Mouse (Mus musculus) cerebellum, adult 9-11 months (tissue): ENCODE data around the gene Rsph14.
A peak's percentile ranks its signal among the peaks of the same experiment; 100 is the strongest.
"Not testable (repeated sequence)": the region's sequence is repeated elsewhere in the genome, so short reads cannot be mapped to it uniquely, and the experiment has no call there.

Source experiments
- DNase-seq: peaks from one replicate; pipeline ENCODE4 v3.0.0; 2022

Gene Rsph14

DNA sequence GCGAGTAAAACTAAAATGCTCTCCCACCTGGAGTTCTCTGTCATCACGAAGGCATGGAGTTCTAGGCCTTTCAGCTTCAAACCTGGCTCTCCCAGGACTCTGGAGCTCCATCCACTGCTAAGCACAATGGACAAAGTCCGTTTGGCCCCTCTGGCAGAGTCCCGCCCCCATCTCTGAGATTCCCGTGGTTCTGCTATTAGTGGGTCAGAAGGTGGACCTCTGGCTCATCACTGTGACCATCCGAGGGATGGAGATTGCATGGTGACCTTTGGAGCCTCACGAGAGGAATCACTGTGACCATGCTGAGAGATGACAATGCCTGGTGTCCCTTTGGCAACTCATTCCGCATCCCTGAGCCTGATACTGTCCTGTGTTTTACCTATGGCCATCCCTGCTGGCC, 20.5 kb upstream of the Rsph14 start:
- DNase-seq, result no peak

DNA sequence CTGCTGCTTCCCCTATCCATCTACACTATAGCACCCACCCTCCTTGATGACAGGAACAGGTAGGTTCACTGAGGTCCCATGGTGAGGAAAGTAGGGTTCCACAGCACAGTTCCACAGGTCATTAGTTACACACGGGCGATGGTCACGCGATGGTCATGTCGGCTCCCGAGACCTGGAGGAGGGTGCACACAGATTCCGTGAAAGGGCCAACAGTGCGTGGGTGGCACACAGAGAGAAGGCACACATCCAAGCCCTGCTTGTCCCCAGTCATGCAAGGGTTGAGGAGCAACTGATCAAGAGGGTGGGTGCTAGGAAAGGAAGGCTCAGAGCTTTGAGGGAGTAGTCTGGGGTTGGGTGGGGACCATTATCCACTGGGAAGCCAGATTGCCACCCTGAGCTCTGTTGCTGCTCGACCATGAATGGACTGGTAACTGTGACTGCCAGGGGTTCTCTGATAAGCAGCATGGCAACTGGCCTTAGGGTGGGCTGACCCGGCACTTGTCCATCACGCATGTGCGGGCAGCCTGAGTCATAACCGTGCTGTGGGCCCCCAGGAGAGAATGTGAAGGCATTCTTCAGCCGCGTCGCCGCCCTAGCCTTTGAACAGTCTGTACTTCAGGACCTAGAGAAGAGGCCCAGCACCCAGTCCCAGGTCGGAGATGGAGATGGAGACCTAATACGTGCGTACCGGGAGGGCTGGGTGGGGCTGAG, 19.1 kb upstream of the Rsph14 start:
- DNase-seq, result peak; percentile 42

DNA sequence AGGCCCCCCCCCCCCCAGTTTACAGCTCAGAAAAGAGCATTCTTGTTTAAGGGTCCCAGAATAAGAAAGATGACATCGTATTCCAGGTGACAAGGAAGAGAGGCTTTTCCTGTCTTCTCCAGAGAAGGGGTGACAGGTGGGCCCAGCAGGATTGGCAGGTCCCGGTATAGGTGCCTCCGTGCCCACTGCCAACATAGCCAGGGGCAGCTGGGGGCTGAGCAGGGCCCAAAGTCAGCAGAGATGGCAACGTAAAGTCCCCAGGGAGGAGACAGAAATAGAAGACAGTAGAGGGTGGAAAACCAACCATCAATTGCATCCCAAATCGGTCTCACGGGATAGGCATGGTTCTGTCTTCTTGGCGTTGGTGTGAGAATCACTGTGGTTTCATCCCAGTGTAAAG, 16.3 kb upstream of the Rsph14 start:
- DNase-seq, result no peak

DNA sequence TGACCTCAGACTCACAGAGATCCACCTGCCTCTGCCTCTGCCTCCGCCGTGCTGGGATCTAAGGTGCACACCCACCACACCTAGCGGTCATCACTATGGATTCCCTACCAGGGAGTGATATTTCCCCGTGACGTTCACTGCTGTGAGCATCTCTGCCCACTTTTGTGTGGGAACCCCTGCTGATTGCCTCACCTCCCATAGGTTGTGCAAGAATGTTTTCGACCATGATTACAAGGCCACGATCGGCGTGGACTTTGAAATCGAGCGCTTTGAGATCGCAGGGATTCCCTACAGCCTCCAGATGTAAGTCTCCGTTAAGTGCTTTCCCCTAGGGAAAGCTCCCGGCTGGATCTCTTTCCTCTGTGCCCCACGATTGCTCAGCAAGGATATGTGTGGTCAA, 13.4 kb upstream of the Rsph14 start:
- no peak for DNase-seq

DNA sequence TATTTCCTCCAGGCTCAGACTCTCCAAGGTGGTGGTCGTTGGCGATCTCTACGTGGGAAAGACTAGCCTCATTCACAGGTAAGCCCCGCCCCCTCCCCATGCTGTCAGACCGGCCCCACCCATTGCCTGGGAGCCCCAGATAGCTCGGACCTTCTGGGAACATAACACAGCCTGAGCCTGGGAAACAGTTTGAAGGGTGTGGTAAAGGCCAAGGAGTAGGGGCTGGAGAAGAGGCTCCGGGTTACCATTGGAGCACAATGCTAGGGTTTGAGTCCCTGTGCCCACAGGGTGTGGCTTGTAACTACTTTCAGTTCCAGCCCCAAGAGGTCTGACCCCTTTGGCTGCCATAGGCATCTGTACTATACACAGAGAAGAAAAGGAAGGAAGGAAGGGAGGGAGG, 12.1 kb upstream of the Rsph14 start:
- DNase-seq, result no peak

DNA sequence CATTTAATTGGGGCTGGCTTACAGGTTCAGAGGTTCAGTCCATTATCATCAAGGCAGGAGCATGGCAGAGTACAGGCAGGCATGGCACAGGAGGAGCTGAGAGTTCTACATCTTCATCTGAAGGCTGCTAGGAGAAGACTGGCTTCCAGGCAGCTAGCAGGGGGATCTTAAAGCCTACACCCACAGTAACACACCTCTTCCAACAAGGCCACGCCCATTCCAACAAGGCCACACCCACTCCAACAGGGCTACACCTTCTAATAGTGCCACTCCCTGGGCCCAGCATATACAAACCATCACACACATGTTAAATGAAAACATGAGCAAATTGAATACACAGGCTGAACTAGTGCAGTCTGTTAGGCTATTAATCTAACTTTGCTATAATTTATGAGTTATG, 9.7 kb upstream of the Rsph14 start:
- DNase-seq, result not testable (repeated sequence)

DNA sequence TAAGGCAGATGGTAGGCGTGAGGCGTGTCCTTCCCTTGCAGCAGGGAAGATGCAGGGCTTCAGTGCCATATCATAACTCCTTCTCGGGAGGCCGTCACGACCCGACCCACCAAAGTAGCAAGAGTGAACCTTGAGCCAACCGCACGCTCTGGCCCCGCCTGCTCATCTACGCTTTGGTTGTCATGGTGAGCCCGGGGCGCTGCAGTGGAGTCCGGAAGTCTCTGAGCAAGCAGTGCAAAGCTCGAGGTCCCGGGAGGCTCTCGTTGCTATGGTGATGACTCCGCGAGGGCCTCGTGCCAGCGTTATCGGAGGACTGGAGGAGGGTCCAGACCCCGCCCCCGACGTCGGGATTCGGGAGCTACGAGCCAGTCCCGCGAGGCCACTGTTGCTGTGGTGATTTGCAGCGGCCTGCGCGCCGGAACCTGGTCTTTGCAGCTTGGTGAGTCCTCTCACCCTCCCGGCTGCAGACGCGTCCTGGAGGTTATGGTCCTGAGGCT, 4.5 kb upstream of the Rsph14 start, which contains the start of gene Rab36:
Gene Rab36, plus strand, starts transcription at position 176 of the 497 bp plus-strand sequence.
- DNase-seq, result peak; percentile 88

DNA sequence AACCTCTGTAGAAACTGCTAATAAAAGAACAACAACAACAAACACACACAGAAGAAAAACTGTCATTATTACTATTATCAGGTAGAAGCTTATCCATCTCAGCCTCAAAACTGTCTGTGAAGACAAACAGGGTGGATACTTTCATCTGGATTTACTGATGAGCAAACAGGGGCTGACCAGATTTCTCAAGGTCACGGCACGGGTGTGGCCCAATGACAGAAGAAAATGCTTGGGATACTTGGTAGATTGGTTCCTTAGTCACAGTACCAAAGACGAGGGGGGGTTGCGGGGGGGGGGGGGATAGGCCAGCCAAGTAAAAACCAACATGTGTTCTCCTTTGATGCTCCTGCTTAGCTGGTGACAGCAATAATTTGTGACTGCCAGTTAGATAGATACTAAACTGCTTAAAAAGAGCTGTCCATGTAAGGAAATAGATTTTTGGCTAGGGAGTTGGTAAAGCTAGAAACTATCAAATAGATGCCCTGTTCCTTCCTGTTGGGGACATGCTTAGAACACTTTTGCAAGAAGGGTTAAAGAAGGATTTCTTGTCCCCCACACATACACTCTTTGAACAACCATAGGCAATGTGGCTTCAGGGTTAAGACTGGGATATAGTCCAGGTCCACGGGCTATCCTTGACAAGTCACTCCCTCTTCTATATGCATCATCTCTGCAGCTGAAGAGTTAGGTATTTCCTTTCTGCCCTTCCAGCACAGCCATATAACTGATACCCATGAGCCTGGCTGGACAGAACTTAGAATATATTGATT, 856 bp downstream of the Rsph14 start:
- DNase-seq, result no peak

DNA sequence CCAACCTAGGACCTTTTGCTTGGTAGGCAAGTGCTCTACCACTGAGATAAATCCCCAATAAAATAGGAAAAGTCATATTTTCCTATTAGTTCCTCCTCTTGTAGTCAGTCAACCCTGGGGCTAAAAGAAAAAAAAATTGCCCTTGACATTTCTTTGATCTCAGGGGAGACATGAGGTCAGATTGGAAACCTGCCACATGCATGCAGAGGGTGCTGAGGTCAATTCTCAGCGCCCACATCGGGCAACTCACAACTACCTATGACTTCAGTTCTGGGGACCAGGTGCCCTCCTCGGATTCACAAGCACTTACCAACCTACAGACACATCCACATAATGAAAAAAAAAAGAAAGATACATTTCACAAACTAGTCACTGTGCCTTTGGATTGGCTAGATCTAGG, 2.2 kb downstream of the Rsph14 start:
- DNase-seq, result no peak

DNA sequence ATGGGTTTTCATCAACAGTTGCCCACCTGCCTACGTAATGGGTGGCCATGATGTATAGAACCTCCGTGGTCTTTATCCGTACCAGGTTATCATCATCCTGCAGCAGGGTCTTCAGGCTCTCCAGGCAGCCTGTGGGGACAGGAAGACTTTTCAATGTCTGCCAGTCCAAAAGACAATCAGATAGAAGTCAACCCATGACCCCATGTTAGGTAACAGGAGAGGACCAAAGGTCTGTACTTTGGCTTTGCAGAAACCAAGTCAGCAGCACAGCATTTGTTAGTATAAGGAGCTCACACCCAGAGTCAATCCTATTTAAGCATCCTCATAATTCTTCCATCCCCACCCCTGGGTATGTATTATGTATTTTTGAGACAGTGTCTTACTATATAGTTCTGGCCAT, 2.7 kb downstream of the Rsph14 start:
- DNase-seq, result no peak

DNA sequence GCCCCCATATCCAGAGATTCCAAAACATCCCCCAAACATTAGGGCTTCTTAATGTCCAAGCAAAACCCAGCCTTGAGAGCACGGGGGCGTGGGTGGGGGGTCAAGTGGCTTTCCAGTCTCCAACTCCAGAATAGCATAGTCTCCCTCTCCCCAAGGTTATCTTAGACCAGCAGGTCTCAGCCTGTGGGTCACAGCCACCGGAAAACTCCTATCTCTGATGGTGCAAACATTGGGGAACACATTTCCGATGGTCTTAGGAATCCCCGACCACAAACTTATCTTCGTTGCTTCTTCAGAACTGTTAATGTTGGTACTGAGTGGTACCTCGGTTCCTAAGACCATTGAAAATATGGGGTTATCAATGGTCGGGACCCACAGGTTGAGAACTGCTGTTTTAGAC, 3.6 kb downstream of the Rsph14 start:
- DNase-seq, result no peak

DNA sequence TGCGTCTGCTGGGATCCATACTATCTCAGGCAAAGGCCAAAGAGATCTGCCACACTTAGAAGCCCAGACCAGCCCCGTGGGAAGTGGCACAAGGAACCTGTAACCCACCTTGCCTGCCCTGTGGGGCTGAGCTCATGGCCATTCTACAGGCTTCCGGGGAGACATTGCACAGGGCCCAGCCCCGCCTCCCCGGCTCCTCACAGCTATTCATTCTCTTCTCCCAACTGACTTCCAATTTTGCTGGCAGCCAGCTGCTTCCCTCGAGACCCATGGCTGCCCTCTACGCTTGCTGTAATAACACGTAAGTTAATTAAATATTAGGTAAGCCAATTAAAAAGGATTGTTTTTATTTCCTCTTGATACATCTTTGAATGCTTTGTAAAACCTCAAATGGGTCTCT, 5.9 kb downstream of the Rsph14 start:
- DNase-seq, result no peak

DNA sequence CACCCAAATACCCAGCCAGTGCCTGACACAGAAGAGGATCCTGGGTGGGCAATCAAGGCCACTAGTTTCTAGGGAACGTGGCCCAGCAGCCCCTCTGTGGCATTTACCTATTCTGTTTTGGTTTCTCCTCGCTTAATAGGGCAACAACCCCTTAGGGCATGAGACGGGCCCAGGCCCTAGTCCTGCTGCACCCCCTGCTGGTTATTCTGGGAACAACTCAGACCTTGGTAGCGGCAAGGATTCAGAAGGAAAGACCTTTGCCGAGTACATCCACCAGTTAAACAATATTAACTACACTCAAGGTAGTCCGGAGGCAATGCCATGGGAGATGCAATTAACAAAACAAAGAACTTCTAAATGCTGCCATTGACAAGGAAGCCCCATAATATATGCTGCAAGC, 11.2 kb downstream of the Rsph14 start:
- peak; percentile 71 for DNase-seq

DNA sequence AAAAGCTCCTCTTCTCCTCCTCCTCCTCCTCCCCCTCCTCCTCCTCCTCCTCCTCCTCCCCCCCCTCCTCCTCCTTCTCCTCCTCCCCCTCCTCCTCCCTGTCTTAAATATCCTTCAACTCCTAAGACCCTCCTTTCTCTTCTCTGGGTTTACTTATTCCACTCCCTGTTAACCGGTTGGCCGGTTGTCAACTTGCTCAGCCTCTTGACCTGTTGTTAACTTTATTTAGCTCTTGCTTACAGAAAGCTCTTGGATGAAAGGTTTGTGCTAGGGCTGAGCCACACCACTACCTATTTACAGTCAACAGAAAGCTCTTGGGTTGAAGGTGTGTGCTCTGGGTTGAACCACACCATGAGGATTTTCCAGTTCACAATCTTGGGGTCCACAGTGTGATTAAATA, 12.1 kb downstream of the Rsph14 start:
- DNase-seq, result no peak

DNA sequence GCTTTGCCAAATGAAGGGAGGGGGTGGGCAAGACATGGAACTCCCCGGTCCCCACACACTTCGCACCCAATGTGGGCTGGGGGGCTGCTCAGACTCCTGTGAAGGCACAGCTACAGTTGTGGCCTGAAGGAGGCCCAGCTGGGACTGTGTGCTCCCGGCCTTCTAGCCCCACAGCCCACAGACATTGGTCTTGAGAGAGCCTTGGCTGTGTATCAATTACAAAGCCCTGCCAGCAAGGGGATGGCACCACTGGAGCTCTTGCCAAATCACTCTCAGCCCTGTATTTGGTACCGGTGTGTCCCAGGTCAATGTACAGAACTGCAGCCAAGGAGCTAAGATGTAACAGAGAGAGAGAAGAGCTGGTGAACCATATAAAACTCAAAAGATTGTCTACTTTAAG, 15.9 kb downstream of the Rsph14 start:
- no peak for DNase-seq

DNA sequence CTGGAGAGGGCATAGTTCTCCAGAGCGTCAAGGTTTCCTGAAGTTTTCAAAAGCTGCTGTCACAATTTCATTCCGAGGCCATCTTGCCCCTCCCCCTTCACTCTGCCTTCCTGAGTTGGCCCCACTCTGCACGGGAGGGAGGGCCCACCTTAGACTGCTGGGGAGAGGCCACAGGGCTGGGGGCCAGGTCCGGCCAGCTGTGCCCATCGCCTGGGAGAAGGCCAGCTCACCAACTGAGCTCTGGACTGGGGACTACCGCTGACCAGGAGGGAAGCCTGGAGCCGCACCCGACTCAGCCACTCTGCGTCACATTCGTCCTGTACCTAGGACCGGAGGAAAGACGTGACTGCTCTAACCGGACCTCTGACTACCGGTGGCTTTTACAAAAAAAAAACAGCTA, 16.9 kb downstream of the Rsph14 start:
- DNase-seq, result no peak

DNA sequence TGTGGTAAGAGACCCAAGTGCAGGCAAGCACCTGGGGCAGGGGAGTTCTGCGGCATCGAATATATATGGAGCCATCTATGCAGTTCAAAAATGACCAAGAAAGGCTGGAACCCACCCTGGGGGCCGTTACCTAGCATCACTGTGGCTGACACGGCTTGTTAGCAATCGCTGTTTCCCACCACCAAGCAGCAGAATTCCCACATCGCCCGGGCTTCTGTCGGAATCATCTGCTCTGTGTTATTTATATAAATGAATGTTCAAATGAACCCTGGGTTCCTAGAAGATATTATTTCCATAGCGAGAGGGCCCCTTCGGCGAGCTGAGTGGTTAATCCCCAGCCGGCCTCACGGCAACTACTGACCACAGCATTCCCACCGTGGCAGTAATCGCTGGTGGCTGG, 21.7 kb downstream of the Rsph14 start:
- DNase-seq, result no peak

DNA sequence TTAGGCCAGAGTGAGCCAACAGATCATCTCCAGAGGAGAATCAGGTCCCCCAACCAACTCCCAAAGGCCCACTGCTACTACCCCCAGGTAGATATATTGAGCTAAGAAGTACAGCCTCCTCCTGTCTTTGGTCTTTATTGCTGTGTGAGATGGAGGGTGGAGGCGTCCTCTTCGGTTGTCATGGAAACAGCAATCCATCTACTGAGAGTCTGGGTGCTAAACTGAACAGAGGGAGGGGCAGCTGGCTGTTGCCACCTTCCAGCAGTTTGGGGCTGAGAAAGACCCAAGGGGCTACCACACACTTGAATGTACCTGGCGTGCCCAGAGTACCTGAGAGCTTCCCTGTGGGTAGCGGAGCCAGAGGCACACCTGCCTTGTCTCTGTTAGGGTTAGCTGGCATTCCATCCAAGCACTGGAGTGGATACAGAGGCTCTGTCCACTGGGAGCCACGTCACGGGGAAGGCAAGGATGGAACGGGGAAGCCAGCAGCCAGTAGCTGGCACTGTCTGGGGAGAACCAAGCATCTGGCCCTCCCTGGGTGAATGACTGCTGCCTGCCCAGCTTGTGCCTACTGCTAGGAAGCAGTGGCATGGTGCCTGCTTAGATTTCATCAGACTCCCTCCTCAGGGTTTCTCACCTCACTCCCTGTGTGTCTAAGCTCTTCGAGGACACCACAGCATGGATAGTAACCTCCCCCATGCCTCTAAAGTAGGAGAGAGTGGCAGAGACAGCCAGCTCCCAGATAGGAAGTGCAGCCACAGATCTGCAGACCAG, 25.3 kb downstream of the Rsph14 start:
- DNase-seq, result no peak

DNA sequence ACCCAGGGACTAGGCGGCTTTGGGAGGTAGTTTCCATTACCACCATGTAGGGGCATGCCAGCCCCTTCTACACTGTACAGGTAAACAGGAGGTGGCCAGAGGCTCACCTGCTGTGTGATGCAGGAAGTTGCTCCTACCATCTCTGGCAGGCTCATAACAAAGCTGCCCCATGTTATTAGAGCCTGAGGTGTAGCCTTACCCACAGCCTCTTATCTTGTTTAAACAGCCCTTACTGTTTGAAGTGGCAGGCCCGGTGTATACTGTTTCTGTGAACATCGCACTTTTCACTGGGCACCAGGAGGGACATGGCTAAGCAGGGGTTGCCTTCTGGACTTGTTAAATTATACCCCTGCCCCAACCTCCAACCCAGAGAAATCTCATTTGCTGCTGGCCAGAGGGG, 28.3 kb downstream of the Rsph14 start:
- DNase-seq, result no peak

DNA sequence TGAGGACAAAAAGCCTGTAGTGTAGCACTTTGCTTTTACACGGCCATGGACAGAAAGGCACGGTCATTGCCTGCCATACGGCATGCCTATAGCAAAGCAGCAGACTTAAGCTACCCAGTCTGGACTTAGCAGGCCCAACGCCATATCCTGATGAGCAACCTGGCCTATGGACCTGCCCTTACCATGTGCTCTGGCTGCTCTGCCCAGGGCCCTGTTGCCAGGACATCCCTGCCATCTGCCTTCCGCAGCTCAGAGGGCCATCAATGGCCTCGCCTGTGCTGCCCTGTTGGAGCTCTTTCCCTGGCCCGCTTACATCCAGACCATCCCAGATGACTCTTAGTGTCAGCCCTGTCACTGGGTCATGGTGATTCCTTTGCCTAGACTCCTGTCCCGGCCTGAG, 31.0 kb downstream of the Rsph14 start:
- DNase-seq, result peak; percentile 89

DNA sequence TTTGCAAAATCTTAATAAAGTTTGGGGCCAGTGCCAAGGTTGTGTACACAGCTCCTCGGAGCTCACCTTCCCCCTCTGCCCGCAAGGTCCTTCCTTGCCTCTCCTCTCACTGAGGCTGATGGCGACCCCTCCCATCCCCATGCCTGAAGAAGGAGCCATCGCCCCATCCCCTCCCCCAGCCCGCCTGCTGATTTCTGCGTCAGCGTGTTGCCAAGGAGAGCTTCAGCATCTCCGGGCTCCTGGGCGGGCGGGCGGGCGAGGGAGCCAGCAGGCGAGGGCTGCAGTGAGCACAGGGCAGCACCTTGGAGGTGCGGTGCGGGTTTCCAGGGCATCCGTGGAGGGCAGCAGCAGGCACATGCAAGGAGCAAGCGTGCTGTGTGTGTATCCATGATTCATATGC, 37.0 kb downstream of the Rsph14 start:
- peak; percentile 42 for DNase-seq

DNA sequence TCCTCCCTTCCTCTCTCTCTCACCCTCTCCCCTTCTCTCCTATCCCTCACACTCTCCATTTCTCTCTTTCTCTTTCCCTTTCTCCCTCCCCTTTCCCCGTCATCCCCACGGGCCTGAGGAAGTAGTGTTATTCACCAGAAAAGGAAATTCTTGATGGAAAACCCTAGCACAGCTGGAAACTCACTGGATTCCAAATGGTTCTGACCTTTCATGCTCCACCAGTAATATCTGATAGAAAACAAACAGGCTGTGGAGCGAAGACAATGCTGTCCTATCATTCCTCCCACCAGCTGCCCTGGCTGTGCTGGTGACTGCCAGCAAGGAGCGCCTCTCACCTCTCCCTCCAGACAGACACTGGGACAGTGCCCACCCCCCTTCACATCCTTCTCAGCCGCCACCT, 37.5 kb downstream of the Rsph14 start:
- DNase-seq, result no peak

DNA sequence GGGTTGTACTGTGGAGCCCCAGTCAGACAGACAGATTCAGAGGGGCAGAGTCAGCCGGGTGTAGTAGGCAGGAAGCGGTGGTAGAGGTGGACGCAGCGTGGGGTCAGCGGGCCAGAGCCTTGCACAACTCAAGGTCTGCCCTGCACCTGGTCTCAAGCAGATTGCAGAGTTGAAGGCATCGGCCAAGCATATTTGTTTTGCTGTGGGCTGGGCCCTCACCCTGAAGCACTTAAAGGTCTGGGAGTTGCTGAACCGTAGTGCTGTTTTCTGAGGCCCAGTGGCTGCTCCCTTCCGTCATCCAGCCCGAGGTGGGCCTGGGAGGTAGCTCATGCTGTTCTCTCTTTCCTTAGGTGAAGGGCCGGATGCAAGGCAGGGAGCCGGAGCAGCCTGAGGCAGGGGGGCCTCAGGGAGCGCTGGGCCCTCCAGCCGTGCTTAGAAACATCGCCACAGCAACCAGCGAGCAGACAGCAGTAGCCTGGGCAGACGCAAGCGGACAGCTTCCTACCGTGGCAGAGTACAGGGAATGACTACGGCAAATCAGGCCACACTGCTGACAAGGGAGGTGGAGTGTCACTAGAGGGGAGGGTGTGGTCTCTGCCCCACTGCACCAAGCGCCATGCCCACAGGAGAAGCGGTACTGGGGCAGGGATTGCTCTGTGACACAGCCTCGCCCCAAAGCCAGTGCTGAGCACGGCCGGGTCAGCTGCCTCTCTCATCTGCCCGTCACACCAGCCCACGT, 41.6 kb downstream of the Rsph14 start:
- DNase-seq, result no peak
